Mouse (Mus musculus): Measurements from ENCODE around the gene Nrp2. TPM values are rescaled to one million over a fixed set of nuclear protein-coding genes. Genes with fewer than 3 reads are reported as not detected.
A peak's percentile ranks its signal among the peaks of the same experiment; 100 is the strongest.

Nrp2 gene
- polyA plus RNA-seq, 1 experiment from 2014 or later: 10.5 TPM

GRCm38 (mm10) chr1:62732036-62732435 lies 29.0 kb downstream of the Nrp2 start:
- no peaks in the 10 kb centered on the region; the same call in 1 of the 2 replicates for H3K27me3 ChIP-seq (ENCODE audit: poor library complexity, severe bottlenecking)
- no peak overlapping the region for H3K4me3 ChIP-seq
- WGBS: 82% methylated on average over 6 of the region's 6 CpGs
- H3K9me3 ChIP-seq: no peaks in the 10 kb centered on the region
- no peak for DNase-seq (ENCODE audit: extremely low spot score, low spot score)
- no peaks in the 10 kb centered on the region for H3K36me3 ChIP-seq (replicated peaks)
- no peak overlapping the region for H3K27ac ChIP-seq
- H3K4me1 ChIP-seq: peaks cover 41% of the 10 kb centered on the region

GRCm38 (mm10) chr1:62734420-62734931 lies 31.4 kb downstream of the Nrp2 start:
- Histone ChIP-seq H3K9me3 (no peaks in the 10 kb centered on the region), H3K27me3 (ENCODE audit: poor library complexity, severe bottlenecking) (no peaks in the 10 kb centered on the region; the same call in 1 of the 2 replicates), H3K4me3 (no peak overlapping the region), H3K4me1 (peaks cover 24% of the 10 kb centered on the region), H3K36me3 (replicated peaks) (no peaks in the 10 kb centered on the region), H3K27ac (no peak overlapping the region)
- 66% methylated on average over 5 of the region's 5 CpGs for WGBS
- DNase-seq (ENCODE audit: extremely low spot score, low spot score): no peak

GRCm38 (mm10) chr1:62734980-62735379 lies 31.9 kb downstream of the Nrp2 start:
- DNase-seq (ENCODE audit: extremely low spot score, low spot score): no peak
- no peaks in the 10 kb centered on the region for H3K36me3 ChIP-seq (replicated peaks)
- H3K27me3 ChIP-seq (ENCODE audit: poor library complexity, severe bottlenecking): no peaks in the 10 kb centered on the region; the same call in 1 of the 2 replicates
- WGBS: 94% methylated on average over 4 of the region's 4 CpGs
- H3K4me1 ChIP-seq: peaks cover 18% of the 10 kb centered on the region
- H3K4me3 ChIP-seq: no peak overlapping the region
- no peaks in the 10 kb centered on the region for H3K9me3 ChIP-seq
- no peak overlapping the region for H3K27ac ChIP-seq

DNA sequence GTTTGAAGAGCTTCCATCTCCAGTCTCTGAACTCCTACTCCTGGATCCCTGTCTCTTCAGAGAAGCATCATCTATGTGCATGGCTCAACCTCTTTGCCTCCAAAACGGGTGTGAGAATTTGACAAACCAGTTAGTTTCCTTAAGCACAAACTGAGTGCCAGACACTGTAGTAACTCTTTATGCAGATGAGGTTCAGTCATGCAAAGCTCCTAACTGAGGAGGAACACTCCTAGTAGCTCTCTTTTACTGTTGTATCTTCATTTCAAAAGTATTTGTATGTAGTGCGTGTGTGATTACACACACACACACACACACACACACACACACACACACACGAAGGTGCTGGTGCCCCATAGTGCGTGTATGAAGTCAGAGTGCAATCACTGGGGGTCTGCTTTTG lies 32.8 kb downstream of the Nrp2 start:
- no peak overlapping the region for H3K4me3 ChIP-seq
- no peaks in the 10 kb centered on the region; the same call in 1 of the 2 replicates for H3K27me3 ChIP-seq (ENCODE audit: poor library complexity, severe bottlenecking)
- H3K27ac ChIP-seq: no peak overlapping the region
- peaks cover 17% of the 10 kb centered on the region for H3K4me1 ChIP-seq
- no peaks in the 10 kb centered on the region for H3K9me3 ChIP-seq
- DNase-seq (ENCODE audit: extremely low spot score, low spot score): no peak
- H3K36me3 ChIP-seq (replicated peaks): no peaks in the 10 kb centered on the region
- WGBS: 76% methylated on average over 4 of the region's 4 CpGs

GRCm38 (mm10) chr1:62736455-62737012 lies 33.4 kb downstream of the Nrp2 start:
- no peak for DNase-seq (ENCODE audit: extremely low spot score, low spot score)
- Histone ChIP-seq H3K4me1 (peaks cover 17% of the 10 kb centered on the region), H3K9me3 (no peaks in the 10 kb centered on the region), H3K36me3 (replicated peaks) (no peaks in the 10 kb centered on the region), H3K27me3 (ENCODE audit: poor library complexity, severe bottlenecking) (no peaks in the 10 kb centered on the region; the same call in 1 of the 2 replicates), H3K27ac (no peak overlapping the region), H3K4me3 (no peak overlapping the region)
- 73% methylated on average over 8 of the region's 8 CpGs for WGBS

- WGBS: 86% methylated on average over 11 of the region's 11 CpGs
- no peak overlapping the region for H3K4me3 ChIP-seq
- no peaks in the 10 kb centered on the region for H3K36me3 ChIP-seq (replicated peaks)
- no peak for DNase-seq (ENCODE audit: extremely low spot score, low spot score)
- peaks cover 10% of the 10 kb centered on the region; the same call in 1 of the 2 replicates for H3K27me3 ChIP-seq (ENCODE audit: poor library complexity, severe bottlenecking)
- H3K9me3 ChIP-seq: no peaks in the 10 kb centered on the region
- H3K4me1 ChIP-seq: peaks cover 26% of the 10 kb centered on the region
- no peak overlapping the region for H3K27ac ChIP-seq
These were observed 35.1 kb downstream of the Nrp2 start for GRCm38 (mm10) chr1:62738165-62738564.

DNA sequence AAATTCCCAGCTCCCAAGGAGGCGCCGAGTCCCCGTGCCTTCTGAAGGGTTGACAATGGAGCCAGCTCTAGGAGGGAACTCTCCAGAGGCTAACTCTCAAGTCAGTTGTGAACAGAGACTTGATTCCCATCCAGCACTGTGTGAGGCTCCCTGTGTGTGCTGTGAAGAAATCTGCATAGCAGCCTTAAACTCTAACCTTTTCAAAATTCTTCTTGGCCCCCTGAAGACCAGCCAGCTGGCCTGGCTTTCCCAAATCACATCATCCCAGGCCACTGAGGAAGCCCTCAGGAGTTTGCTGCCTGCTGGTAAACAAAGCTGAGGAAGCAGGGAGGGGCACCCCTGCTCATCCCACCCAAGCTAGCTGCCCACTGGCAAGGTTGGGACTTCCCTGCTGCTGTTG lies 39.0 kb downstream of the Nrp2 start:
- H3K27ac ChIP-seq: peak overlapping the region; percentile 58
- DNase-seq (ENCODE audit: extremely low spot score, low spot score): no peak
- no peaks in the 10 kb centered on the region for H3K9me3 ChIP-seq
- peaks cover 5% of the 10 kb centered on the region; the same call in 1 of the 2 replicates for H3K36me3 ChIP-seq (replicated peaks)
- peaks cover 35% of the 10 kb centered on the region for H3K27me3 ChIP-seq (ENCODE audit: poor library complexity, severe bottlenecking)
- no peak overlapping the region for H3K4me3 ChIP-seq
- peaks cover 21% of the 10 kb centered on the region for H3K4me1 ChIP-seq
- 55% methylated on average over 3 of the region's 3 CpGs for WGBS

GRCm38 (mm10) chr1:62743064-62743694 lies 40.1 kb downstream of the Nrp2 start:
- Histone ChIP-seq H3K9me3 (no peaks in the 10 kb centered on the region), H3K4me3 (no peak overlapping the region), H3K36me3 (replicated peaks) (peaks cover 6% of the 10 kb centered on the region; the same call in 1 of the 2 replicates), H3K4me1 (peaks cover 24% of the 10 kb centered on the region), H3K27me3 (ENCODE audit: poor library complexity, severe bottlenecking) (peaks cover 45% of the 10 kb centered on the region), H3K27ac (peak overlapping the region; percentile 69)
- WGBS: 7% methylated on average over 8 of the region's 8 CpGs
- DNase-seq (ENCODE audit: extremely low spot score, low spot score): peak; percentile 51

- H3K27me3 ChIP-seq (ENCODE audit: poor library complexity, severe bottlenecking): peaks cover 72% of the 10 kb centered on the region
These were observed 42.8 kb downstream of the Nrp2 start for GRCm38 (mm10) chr1:62745889-62746288.

DNA sequence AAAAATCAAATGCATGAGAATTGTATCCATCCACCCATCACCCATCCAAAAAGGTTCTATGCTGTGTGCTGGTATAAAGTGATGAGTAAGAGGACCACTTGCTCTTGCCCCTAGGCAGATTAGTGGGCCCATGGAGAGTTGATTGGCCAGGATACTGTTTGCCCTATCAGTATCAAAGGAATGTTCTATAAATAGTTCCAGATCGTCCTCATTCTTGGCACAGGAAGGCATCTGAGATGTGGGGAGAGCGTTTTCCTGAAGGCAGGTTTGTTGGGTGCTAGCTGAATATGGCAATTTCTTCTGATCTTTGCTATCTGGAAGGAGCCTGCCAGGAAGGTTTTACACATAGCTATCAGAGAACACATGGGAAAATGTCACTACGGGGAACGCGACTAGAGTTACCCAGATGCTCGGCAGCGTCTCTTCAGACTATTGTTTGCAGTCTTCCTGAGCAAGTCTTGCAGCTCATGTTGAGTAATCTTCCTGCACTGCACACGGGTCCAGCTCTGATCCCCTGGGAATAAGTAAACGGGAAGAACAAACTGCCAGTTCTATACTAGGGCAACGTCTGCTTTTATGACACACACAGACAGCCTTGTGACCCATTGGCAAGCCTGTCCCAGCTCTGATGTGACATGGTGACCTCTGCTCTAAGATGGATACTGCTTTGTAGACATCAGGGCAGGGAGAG lies 44.5 kb downstream of the Nrp2 start:
- peaks cover 10% of the 10 kb centered on the region; the same call in 1 of the 2 replicates for H3K36me3 ChIP-seq (replicated peaks)
- no peak overlapping the region for H3K27ac ChIP-seq
- no peak overlapping the region for H3K4me3 ChIP-seq
- peaks cover 81% of the 10 kb centered on the region for H3K27me3 ChIP-seq (ENCODE audit: poor library complexity, severe bottlenecking)
- no peak for DNase-seq (ENCODE audit: extremely low spot score, low spot score)
- peaks cover 51% of the 10 kb centered on the region for H3K4me1 ChIP-seq
- 77% methylated on average over 10 of the region's 10 CpGs for WGBS
- H3K9me3 ChIP-seq: no peaks in the 10 kb centered on the region

More at GRCm38 (mm10) chr1:62745889-62746288, 42.8 kb downstream of the Nrp2 start:
- peaks cover 10% of the 10 kb centered on the region; the same call in 1 of the 2 replicates for H3K36me3 ChIP-seq (replicated peaks)
- H3K4me1 ChIP-seq: peaks cover 43% of the 10 kb centered on the region
- no peak overlapping the region for H3K27ac ChIP-seq
- H3K9me3 ChIP-seq: no peaks in the 10 kb centered on the region
- DNase-seq (ENCODE audit: extremely low spot score, low spot score): no peak
- WGBS: 94% methylated on average over 8 of the region's 8 CpGs
- no peak overlapping the region for H3K4me3 ChIP-seq

DNA sequence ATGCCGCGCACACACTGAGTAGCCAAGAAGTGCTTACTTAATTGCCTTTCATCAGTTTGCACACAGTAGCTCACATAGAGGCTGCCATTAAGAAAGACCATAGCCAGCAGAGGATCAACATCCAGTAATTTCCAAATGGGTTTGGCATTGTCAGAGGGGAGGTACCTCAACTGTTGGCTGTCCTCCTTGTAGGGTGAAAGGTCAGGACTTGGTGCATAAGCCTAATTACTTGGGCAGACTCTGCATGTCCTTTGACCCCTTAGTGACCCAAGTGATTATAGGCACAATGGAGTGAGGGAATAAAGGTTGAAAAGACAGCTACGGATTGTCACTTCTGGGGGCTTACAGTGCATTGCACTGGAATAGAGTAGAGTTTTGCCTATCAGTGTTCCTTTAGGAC lies 45.3 kb downstream of the Nrp2 start:
- Histone ChIP-seq H3K27ac (no peak overlapping the region), H3K36me3 (replicated peaks) (peaks cover 10% of the 10 kb centered on the region; the same call in 1 of the 2 replicates), H3K4me3 (no peak overlapping the region), H3K27me3 (ENCODE audit: poor library complexity, severe bottlenecking) (peaks cover 83% of the 10 kb centered on the region), H3K4me1 (peaks cover 50% of the 10 kb centered on the region), H3K9me3 (no peaks in the 10 kb centered on the region)
- no peak for DNase-seq (ENCODE audit: extremely low spot score, low spot score)
- WGBS: 51% methylated on average over 3 of the region's 3 CpGs

- peaks cover 6% of the 10 kb centered on the region; the same call in 1 of the 2 replicates for H3K36me3 ChIP-seq (replicated peaks)
- H3K4me1 ChIP-seq: peaks cover 53% of the 10 kb centered on the region
- no peaks in the 10 kb centered on the region for H3K9me3 ChIP-seq
- WGBS: 71% methylated on average over 14 of the region's 14 CpGs
- H3K4me3 ChIP-seq: no peak overlapping the region
- DNase-seq (ENCODE audit: extremely low spot score, low spot score): no peak
- no peak overlapping the region for H3K27ac ChIP-seq
- peaks cover 94% of the 10 kb centered on the region for H3K27me3 ChIP-seq (ENCODE audit: poor library complexity, severe bottlenecking)
These were observed 46.6 kb downstream of the Nrp2 start for GRCm38 (mm10) chr1:62749716-62750115.

All from forebrain, embryonic 10.5 days (tissue).